8 mouse cellular contexts compared by ENCODE assay signal in genomic region chr9:102351721-102352120, GRCm38 (mm10). TPM values are rescaled to one million over a fixed set of nuclear protein-coding genes. Genes with fewer than 3 reads are reported as not detected.
DNase-seq lines count a peak whose midpoint lies in the region; ATAC-seq and TF ChIP-seq lines count a peak whose summit lies in the region.

No protein-coding gene starts in this region.

- DNase-seq in kidney, postnatal 0 days (ENCODE audit: low spot score): no peak
- DNase-seq in kidney, adult 8-10 months: no peak
- DNase-seq in layer of hippocampus, postnatal 25 days (ENCODE audit: extremely low spot score in 1 of 2, low spot score in 1 of 2): peak; percentile 20 to 26
- DNase-seq in right cerebral cortex, adult 18-20 months: peak; percentile 60
- DNase-seq in kidney, adult 9 months: no peak
- DNase-seq in adrenal gland, adult 8-10 months: no peak

- no peak for TF ChIP-seq CTCF in kidney, postnatal 0 days (IDR thresholded peaks at IDR 0.05; ENCODE audit: low read depth)

- H3K4me1 ChIP-seq in kidney, postnatal 0 days (replicated peaks; ENCODE audit: insufficient read depth, low read length): 0 out of 2 replicates have a peak, but pooled peaks cover 5% of the 10 kb centered on the region
- H3K4me1 ChIP-seq in embryonic facial prominence, embryonic 15.5 days: peaks cover 22% of the 10 kb centered on the region

- 11% methylated on average over 10 of the region's 10 CpGs for WGBS in kidney, postnatal 0 days
- 8% methylated on average over 10 of the region's 10 CpGs for WGBS in embryonic facial prominence, embryonic 15.5 days

- peak overlapping the region; percentile 96 for H3K4me2 ChIP-seq in kidney, postnatal 0 days (ENCODE audit: low read length)
- H3K4me2 ChIP-seq in embryonic facial prominence, embryonic 15.5 days (replicated peaks): no peak overlapping the region; the same call in 1 of the 2 replicates

- H3K4me3 ChIP-seq in kidney, postnatal 0 days (replicated peaks; ENCODE audit: low read depth, low read length): no peak overlapping the region
- H3K4me3 ChIP-seq in embryonic facial prominence, embryonic 15.5 days (replicated peaks): peak overlapping the region; percentile 54

- no peaks in the 10 kb centered on the region for H3K36me3 ChIP-seq in kidney, postnatal 0 days (ENCODE audit: insufficient read depth, low read length)
- no peaks in the 10 kb centered on the region for H3K36me3 ChIP-seq in embryonic facial prominence, embryonic 15.5 days

- no peak overlapping the region for H3K9ac ChIP-seq in kidney, postnatal 0 days (ENCODE audit: low read depth, low read length)
- H3K9ac ChIP-seq in embryonic facial prominence, embryonic 15.5 days: no peak overlapping the region

- peaks cover 51% of the 10 kb centered on the region for H3K27me3 ChIP-seq in kidney, postnatal 0 days (ENCODE audit: insufficient read depth, low read length)
- H3K27me3 ChIP-seq in embryonic facial prominence, embryonic 15.5 days: peaks cover 81% of the 10 kb centered on the region

- ATAC-seq in kidney, postnatal 0 days (replicated peaks; ENCODE audit: low FRiP score, low read depth): no peak
- ATAC-seq in embryonic facial prominence, embryonic 15.5 days (ENCODE audit: insufficient number of reproducible peaks, low FRiP score, low TSS enrichment, low read depth): no peak
- no peak for ATAC-seq in erythroblast, adult 5-6 weeks (replicated peaks; ENCODE audit: low FRiP score, poor library complexity, severe bottlenecking)

- H3K9me3 ChIP-seq in kidney, postnatal 0 days (replicated peaks; ENCODE audit: low read length): no peaks in the 10 kb centered on the region
- H3K9me3 ChIP-seq in embryonic facial prominence, embryonic 15.5 days (replicated peaks): no peaks in the 10 kb centered on the region

- H3K27ac ChIP-seq in kidney, postnatal 0 days: no peak overlapping the region
- no peak overlapping the region for H3K27ac ChIP-seq in embryonic facial prominence, embryonic 15.5 days (replicated peaks)

RNA-seq across cellular contexts. Expression of gene Ephb1, which starts 2.8 kb away (rescaled TPM):
- polyA plus RNA-seq in kidney, postnatal 0 days (2015; fragmentation: Nextera tagmentation; extraction: Ambion mirVana): 4.2 and 4.3 TPM in 2 replicates
- polyA plus RNA-seq in embryonic facial prominence, embryonic 15.5 days (2015; fragmentation: Nextera tagmentation; extraction: Ambion mirVana): 5.4 and 6.3 TPM in 2 replicates
- total RNA-seq in layer of hippocampus, postnatal 25 days (2021): 10 to 100 TPM; 30.1 to 32.2 TPM
- total RNA-seq in erythroblast, adult 5-6 weeks (2015; ENCODE audit: low replicate concordance): 0.84 TPM in 1 of 2 replicates, not detected in the other
- 0.17 TPM in 1 of 2 replicates, not detected in the other for total RNA-seq in erythroblast, adult 5-6 weeks (2017; ENCODE audit: low replicate concordance)
- total RNA-seq in adrenal gland, adult 8-10 months (2022): 1 to 10 TPM; 1.2 to 3.1 (median 2.0) TPM

Comparison
In these comparisons a context has a peak if more than half of its experiments do, and no peak if none do; other contexts are left out.
1. DNase-seq: peak in layer of hippocampus, postnatal 25 days (2 of 2) and right cerebral cortex, adult 18-20 months (single experiment); none in kidney, postnatal 0 days (single experiment), kidney, adult 8-10 months (0 of 2), kidney, adult 9 months (single experiment) and adrenal gland, adult 8-10 months (single experiment).
2. RNA of gene Ephb1, which starts 2.8 kb away (total RNA-seq): 30.1 to 32.2 TPM in layer of hippocampus, postnatal 25 days; 1.2 to 3.1 TPM in adrenal gland, adult 8-10 months and 0.17 to 0.84 TPM in erythroblast, adult 5-6 weeks; every median in the first group is over 4 times any median in the second.